Mouse (Mus musculus): ENCODE data around the gene Ntf3.

DNA sequence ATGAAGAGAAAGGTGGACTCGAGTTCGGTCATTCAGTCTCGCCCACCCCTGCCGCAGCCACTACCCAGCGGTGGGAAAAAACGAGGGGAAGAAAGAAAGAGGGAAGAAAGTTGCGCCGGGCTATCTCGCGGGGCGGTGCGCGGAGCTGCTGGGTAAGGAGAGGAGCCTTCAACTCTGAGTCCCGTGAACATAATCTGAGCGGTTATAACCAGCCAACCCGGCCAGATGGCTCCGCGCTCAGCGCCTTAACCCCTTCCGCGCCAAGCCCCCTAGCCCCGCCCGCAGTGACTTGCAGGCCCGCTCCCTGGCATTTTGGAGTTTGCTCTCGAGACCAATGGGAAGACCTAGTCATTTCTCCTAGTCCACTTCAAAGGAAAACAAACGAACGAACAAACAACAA lies 1.9 kb downstream of the Ntf3 start:
- no peak for TF ChIP-seq EP300 (IDR thresholded peaks at IDR 0.05)
- no peak for TF ChIP-seq CTCF (IDR thresholded peaks at IDR 0.05)

Data from lung, postnatal 0 days (tissue).